Mouse (Mus musculus) olfactory bulb, adult 2 months (tissue): ENCODE measurements around the gene Sapcd1.

Experiments
- CTCF ChIP-seq: fragments of 200-500 bp; IDR thresholded peaks from 2 replicates; pipeline ENCODE4 v1.5.1; 2012; ENCODE audit warnings: low read depth, mild to moderate bottlenecking, low read length, moderate library complexity; ENCODE audit not compliant: insufficient read depth
- POLR2A ChIP-seq: fragments of 200-500 bp; IDR thresholded peaks from 2 replicates; pipeline ENCODE4 v1.6.1; 2012; ENCODE audit warnings: mild to moderate bottlenecking, low read depth, low read length, moderate library complexity; ENCODE audit not compliant: insufficient read depth

GRCm38 (mm10) chr17:35024691-35025488 lies 2.9 kb downstream of the Sapcd1 start:
- TF ChIP-seq POLR2A (no peak), CTCF (no peak)
